Mouse (Mus musculus) spleen, adult 10 weeks (tissue): ENCODE measurements around the gene Olfr401. TPM values are rescaled to one million over a fixed set of nuclear protein-coding genes. Genes with fewer than 3 reads are reported as not detected.

Experiments used
- polyA plus RNA-seq: library from polyadenylated mRNA; stranded (reverse); fragments of 350-450 nt; fragmentation: Illumina TruSeq; extraction: RNeasy Lipid Tissue Mini Kit (QIAGEN cat#74804); gene quantifications from one replicate; pipeline ENCODE4 v1.2.3, GENCODE M21; 2015; ENCODE audit warnings: low replicate concordance; ENCODE audit not compliant: insufficient read depth

The Olfr401 gene
- not detected for polyA plus RNA-seq

GRCm38 (mm10) chr11:74113412-74113811 is at the start of gene Olfr401:
Gene Olfr401, plus strand, starts transcription at chr11:74113712.

GRCm38 (mm10) chr11:74069655-74070054 is 43.9 kb upstream of the Olfr401 start, which contains the start of gene Zfp616:
Gene Zfp616, plus strand, starts transcription at chr11:74069955.

GRCm38 (mm10) chr11:74153229-74153628 is 39.7 kb downstream of the Olfr401 start, which contains the start of gene Olfr402:
Gene Olfr402, plus strand, starts transcription at chr11:74153529.

Other genes starting within 250 kb of the Olfr401 start
- gene Olfr394, start 222.9 kb upstream of the Olfr401 start, polyA plus RNA-seq, result not detected
- gene Olfr395, start 204.4 kb upstream of the Olfr401 start, polyA plus RNA-seq, result not detected
- not detected for gene Olfr23, start 177.0 kb upstream of the Olfr401 start, polyA plus RNA-seq
- not detected for gene Olfr397, start 152.9 kb upstream of the Olfr401 start, polyA plus RNA-seq
- not detected for gene Olfr398, start 123.3 kb upstream of the Olfr401 start, polyA plus RNA-seq
- not detected for gene Olfr139, start 57.2 kb upstream of the Olfr401 start, polyA plus RNA-seq
- not detected for gene Olfr399, start 57.1 kb upstream of the Olfr401 start, polyA plus RNA-seq
- gene Zfp616, start 43.8 kb upstream of the Olfr401 start, polyA plus RNA-seq, result not detected
- gene Olfr402, start 39.8 kb downstream of the Olfr401 start, polyA plus RNA-seq, result not detected
- gene Olfr403, start 72.5 kb downstream of the Olfr401 start, polyA plus RNA-seq, result not detected
- not detected for gene Olfr43, start 97.7 kb downstream of the Olfr401 start, polyA plus RNA-seq
- gene Olfr406, start 146.1 kb downstream of the Olfr401 start, polyA plus RNA-seq, result not detected
- gene Olfr59, start 170.0 kb downstream of the Olfr401 start, polyA plus RNA-seq, result not detected
- not detected for gene Olfr410, start 224.3 kb downstream of the Olfr401 start, polyA plus RNA-seq
- gene Olfr411, start 238.9 kb downstream of the Olfr401 start, polyA plus RNA-seq, result not detected
- not detected for gene Olfr412, start 248.4 kb downstream of the Olfr401 start, polyA plus RNA-seq